Mouse (Mus musculus): ENCODE measurements at regions not wholly inside any gene's neighbourhood (a gene's known extent, or its start where the extent isn't known, plus 50 kb on each side); places are given as distances from the start of the nearest gene placed in this dataset.

DNA sequence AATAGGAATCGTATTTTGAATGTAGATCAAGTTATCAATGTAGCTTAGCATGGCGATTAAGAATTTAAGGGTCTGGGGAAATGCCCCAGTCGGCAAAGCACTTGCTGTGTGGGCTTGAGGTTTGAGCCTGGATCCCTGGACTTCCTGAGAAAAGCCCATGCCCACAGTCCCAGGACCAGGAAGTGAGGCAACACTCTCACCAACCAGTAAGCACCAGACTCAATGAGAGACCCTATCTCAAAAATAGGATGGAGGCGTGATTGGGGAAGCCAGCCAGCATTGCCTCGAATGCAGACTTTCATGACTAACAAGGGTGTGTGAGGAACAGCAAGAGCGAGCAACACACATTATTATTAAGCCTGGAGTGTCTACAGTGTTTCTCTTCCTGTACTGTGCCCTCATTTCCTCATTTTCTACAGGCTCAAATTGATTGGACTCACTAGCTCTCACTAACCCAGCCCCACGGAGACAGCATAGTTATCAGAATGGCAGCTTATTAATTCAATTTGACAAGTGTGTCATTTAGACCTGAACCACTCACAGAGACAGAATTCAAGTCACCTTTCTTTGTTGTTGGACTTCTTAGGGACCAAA, 170.1 kb downstream of the Ifng start:
- TF ChIP-seq CTCF (IDR thresholded peaks at IDR 0.05; ENCODE audit: extremely low read depth, insufficient read depth, insufficient read length, insufficient replicate concordance) (no peak), POLR2A (IDR thresholded peaks at IDR 0.05; ENCODE audit: low read depth, low read length) (no peak)
